Mouse (Mus musculus) heart, postnatal 25 days (tissue): ENCODE results near the gene Fermt2. TPM values are rescaled to one million over a fixed set of nuclear protein-coding genes. Genes with fewer than 3 reads are reported as not detected.

Source experiments
- DNase-seq: peaks from one replicate; pipeline ENCODE4 v3.0.0; 2022; ENCODE audit warnings: low spot score
- intact Hi-C: fragments of 180-260 bp; cut with DNase I; formaldehyde crosslinking; loops from one replicate; pipeline ENCODE4 v1.15.1; 2025
- total RNA-seq, 2 experiments: library from RNA; stranded (reverse); gene quantifications; 2 replicates each; pipeline ENCODE4 v1.2.3; 2021

Fermt2 gene
- total RNA-seq, 2 experiments from 2014 or later, result 253 to 256 TPM

- DNase-seq, result no peak
- intact Hi-C loops, result no loop called here
Observed at GRCm38 (mm10) chr14:45445445-45445844, 84.5 kb downstream of the Fermt2 start.

GRCm38 (mm10) chr14:45444870-45445269 is 85.0 kb downstream of the Fermt2 start:
- DNase-seq, result no peak
- intact Hi-C loops, result no loop called here

- DNase-seq, result no peak
- intact Hi-C loops, result no loop called here
Observed at GRCm38 (mm10) chr14:45442781-45443560, 86.9 kb downstream of the Fermt2 start.

- DNase-seq, result no peak
- intact Hi-C loops, result no loop called here
Observed at GRCm38 (mm10) chr14:45441291-45441690, 88.6 kb downstream of the Fermt2 start.

GRCm38 (mm10) chr14:45439387-45439786 is 90.5 kb downstream of the Fermt2 start:
- intact Hi-C loops, result no loop called here
- DNase-seq, result no peak

- DNase-seq, result no peak
- intact Hi-C loops, result no loop called here
Observed at GRCm38 (mm10) chr14:45438931-45439275, 91.0 kb downstream of the Fermt2 start.

- no peak for DNase-seq
- intact Hi-C loops, result no loop called here
Observed at GRCm38 (mm10) chr14:45438250-45438930, 91.5 kb downstream of the Fermt2 start.

- intact Hi-C loops, result no loop called here
- no peak for DNase-seq
Observed at GRCm38 (mm10) chr14:45434220-45434619, 95.7 kb downstream of the Fermt2 start.

- DNase-seq, result no peak
- intact Hi-C loops, result no loop called here
Observed at GRCm38 (mm10) chr14:45432003-45432402, 97.9 kb downstream of the Fermt2 start.

GRCm38 (mm10) chr14:45430066-45430842 is 99.7 kb downstream of the Fermt2 start:
- intact Hi-C loops, result no loop called here
- no peak for DNase-seq

GRCm38 (mm10) chr14:45423220-45423619 is 106.7 kb downstream of the Fermt2 start:
- intact Hi-C loops, result loop anchor here (2.0 to 10.0 kb wide), 4 partner anchors 39 to 352 kb away; no protein-coding TSS in a partner anchor
- no peak for DNase-seq

- intact Hi-C loops, result loop anchor here (2.0 to 10.0 kb wide), 4 partner anchors 40 to 352 kb away; no protein-coding TSS in a partner anchor
- DNase-seq, result no peak
Observed at GRCm38 (mm10) chr14:45422371-45422770, 107.5 kb downstream of the Fermt2 start.

- intact Hi-C loops, result no loop called here
- no peak for DNase-seq
Observed at GRCm38 (mm10) chr14:45419323-45419722, 110.6 kb downstream of the Fermt2 start.

GRCm38 (mm10) chr14:45418553-45418952 is 111.4 kb downstream of the Fermt2 start:
- intact Hi-C loops, result no loop called here
- DNase-seq, result no peak

- intact Hi-C loops, result no loop called here
Observed at GRCm38 (mm10) chr14:45416265-45416664, 113.7 kb downstream of the Fermt2 start.

More at GRCm38 (mm10) chr14:45416265-45416664, 113.7 kb downstream of the Fermt2 start:
- DNase-seq, result no peak

Other genes with a start within 250 kb of the Fermt2 start
- gene Ero1l, start 211.3 kb downstream of the Fermt2 start, total RNA-seq, result 10 to 100 TPM; 24.5 to 25.6 TPM
- gene Psmc6, start 200.3 kb downstream of the Fermt2 start, total RNA-seq, result 10 to 100 TPM; 91.3 to 94.0 TPM
- 10 to 100 TPM; 26.3 to 28.1 TPM for gene Styx, start 179.0 kb downstream of the Fermt2 start, total RNA-seq
- 10 to 100 TPM in 1 of 2 experiments, 1 to 10 TPM in 1; 9.3 to 11.5 TPM for gene Gnpnat1, start 125.2 kb downstream of the Fermt2 start, total RNA-seq
- gene Ddhd1, start 128.0 kb upstream of the Fermt2 start, total RNA-seq, result 1 to 10 TPM; 8.2 to 8.3 TPM